Mouse (Mus musculus) CH12.LX (cell line): Measurements from ENCODE around the gene Gucy2c. TPM values are rescaled to one million over a fixed set of nuclear protein-coding genes. Genes with fewer than 3 reads are reported as not detected.
A peak's percentile ranks its signal among the peaks of the same experiment; 100 is the strongest.

Experiments
- DNase-seq: peaks from one replicate; pipeline ENCODE4 v3.0.0-alpha.2; 2013; ENCODE audit errors: extremely low read depth
- H3K27ac ChIP-seq: 2 replicates; pipeline ENCODE4 v1.5.1; 2012; ENCODE audit warnings: low read depth, mild to moderate bottlenecking, control low read depth, moderate library complexity; ENCODE audit not compliant: insufficient read depth
- H3K27me3 ChIP-seq: replicated peaks from 2 replicates; pipeline ENCODE3; 2012; ENCODE audit warnings: inconsistent platforms
- H3K36me3 ChIP-seq, 2 experiments: replicated peaks in 1 of 2; 2 replicates each; pipeline versions ENCODE3 to v1.6.1; 2012; ENCODE audit warnings: inconsistent platforms in 1 of 2, low read length in 1 of 2, mild to moderate bottlenecking in 1 of 2, mixed read lengths in 1 of 2, moderate library complexity in 1 of 2; ENCODE audit not compliant: control insufficient read depth in 1 of 2, insufficient read depth in 1 of 2
- H3K4me1 ChIP-seq, 2 experiments: 2 replicates each; pipeline ENCODE4 v1.6.1; 2012; ENCODE audit warnings: inconsistent platforms in 1 of 2, moderate library complexity in 1 of 2; ENCODE audit not compliant: insufficient read depth in 2 of 2, control insufficient read depth in 1 of 2
- H3K4me2 ChIP-seq: 2 replicates; pipeline ENCODE4 v1.6.1; 2012; ENCODE audit warnings: low read depth, mild to moderate bottlenecking, control low read depth; ENCODE audit not compliant: poor library complexity, insufficient read depth, severe bottlenecking
- H3K4me3 ChIP-seq, 3 experiments: fragments of 150-350 bp in 1 of 3; sonication (generic) in 1 of 3; replicated peaks in 1 of 3; 2 replicates each; pipeline versions ENCODE3 to v1.5.1; 2011 to 2012; ENCODE audit warnings: low read depth in 2 of 3, low read length in 2 of 3, mild to moderate bottlenecking in 2 of 3, moderate library complexity in 2 of 3, control low read depth in 1 of 3, improper control_type of control experiment in 1 of 3, inconsistent platforms in 1 of 3, mixed read lengths in 1 of 3; ENCODE audit not compliant: poor library complexity in 1 of 3
- H3K79me2 ChIP-seq: replicated peaks from 2 replicates; pipeline ENCODE4 v1.6.1; 2012; ENCODE audit warnings: mild to moderate bottlenecking, moderate library complexity; ENCODE audit not compliant: control insufficient read depth, poor library complexity, insufficient read depth, severe bottlenecking; ENCODE audit errors: extremely low read depth
- H3K9ac ChIP-seq: 2 replicates; pipeline ENCODE4 v1.6.1; 2012; ENCODE audit warnings: low read depth, mild to moderate bottlenecking, control low read depth, moderate library complexity; ENCODE audit not compliant: insufficient read depth
- H3K9me3 ChIP-seq: replicated peaks from 2 replicates; pipeline ENCODE3; 2012; ENCODE audit warnings: low read length, inconsistent platforms, mixed read lengths
- BHLHE40 ChIP-seq: IDR thresholded peaks from 2 replicates; pipeline ENCODE4 v1.6.1; 2011; ENCODE audit warnings: mild to moderate bottlenecking, low read depth, low read length, improper control_type of control experiment
- CHD1 ChIP-seq: IDR thresholded peaks from 2 replicates; pipeline ENCODE4 v1.6.1; 2012; ENCODE audit warnings: low read depth, low read length, improper control_type of control experiment, inconsistent platforms
- CHD2 ChIP-seq: IDR thresholded peaks from 2 replicates; pipeline ENCODE4 v1.6.1; 2011; ENCODE audit warnings: low read length, improper control_type of control experiment
- CTCF ChIP-seq, 2 experiments: IDR thresholded peaks in 1 of 2; conservative IDR thresholded peaks in 1 of 2; 2 replicates each; pipeline ENCODE4 v1.5.1; 2011 to 2012; ENCODE audit warnings: low read depth in 2 of 2, low read length in 2 of 2, improper control_type of control experiment in 1 of 2, inconsistent platforms in 1 of 2, mild to moderate bottlenecking in 1 of 2, moderate library complexity in 1 of 2
- E2F4 ChIP-seq: IDR thresholded peaks from 2 replicates; pipeline ENCODE4 v1.6.1; 2011; ENCODE audit warnings: low read depth, low read length, improper control_type of control experiment; ENCODE audit not compliant: insufficient replicate concordance
- ELF1 ChIP-seq: IDR thresholded peaks from 2 replicates; pipeline ENCODE4 v1.6.1; 2014; ENCODE audit warnings: low read depth, mild to moderate bottlenecking, inconsistent platforms, low read length, improper control_type of control experiment
- EP300 ChIP-seq: IDR thresholded peaks from 2 replicates; pipeline ENCODE4 v1.6.1; 2011; ENCODE audit warnings: low read length, improper control_type of control experiment
- ETS1 ChIP-seq: conservative IDR thresholded peaks from 2 replicates; pipeline ENCODE4 v1.6.1; 2012; ENCODE audit warnings: low read depth, mild to moderate bottlenecking, inconsistent platforms, low read length, improper control_type of control experiment, moderate library complexity
- GABPA ChIP-seq: IDR thresholded peaks from 2 replicates; pipeline ENCODE4 v1.6.1; 2012; ENCODE audit warnings: low read depth, low read length, improper control_type of control experiment, inconsistent platforms; ENCODE audit not compliant: insufficient replicate concordance
- JUN ChIP-seq: IDR thresholded peaks from 2 replicates; pipeline ENCODE4 v1.6.1; 2011; ENCODE audit warnings: low read depth, mild to moderate bottlenecking, low read length, improper control_type of control experiment, moderate library complexity; ENCODE audit not compliant: insufficient read depth
- KAT2A ChIP-seq: IDR thresholded peaks from 2 replicates; pipeline ENCODE4 v1.6.1; 2012; ENCODE audit warnings: low read length, improper control_type of control experiment, inconsistent platforms; ENCODE audit not compliant: insufficient replicate concordance
- MAFK ChIP-seq: IDR thresholded peaks from 2 replicates; pipeline ENCODE4 v1.6.1; 2011; ENCODE audit warnings: low read length, improper control_type of control experiment; ENCODE audit not compliant: insufficient replicate concordance
- MEF2A ChIP-seq: IDR thresholded peaks from 2 replicates; pipeline ENCODE4 v1.6.1; 2014; ENCODE audit warnings: low read depth, mild to moderate bottlenecking, inconsistent platforms, low read length, improper control_type of control experiment, borderline replicate concordance
- MXI1 ChIP-seq: IDR thresholded peaks from 2 replicates; pipeline ENCODE4 v1.6.1; 2011; ENCODE audit warnings: mild to moderate bottlenecking, low read depth, low read length, improper control_type of control experiment
- MYC ChIP-seq: IDR thresholded peaks from 2 replicates; pipeline ENCODE4 v1.6.1; 2011; ENCODE audit warnings: low read depth, mild to moderate bottlenecking, improper control_type of control experiment, low read length
- NELFE ChIP-seq: IDR thresholded peaks from 2 replicates; pipeline ENCODE4 v1.6.1; 2011; ENCODE audit warnings: low read depth, low read length, improper control_type of control experiment
- NRF1 ChIP-seq: IDR thresholded peaks from 2 replicates; pipeline ENCODE4 v1.6.1; 2014; ENCODE audit warnings: low read depth, mild to moderate bottlenecking, inconsistent platforms, low read length, improper control_type of control experiment, moderate library complexity
- PAX5 ChIP-seq: IDR thresholded peaks from 2 replicates; pipeline ENCODE4 v1.6.1; 2012; ENCODE audit warnings: low read length, inconsistent platforms, mixed read lengths
- POLR2AphosphoS2 ChIP-seq: IDR thresholded peaks from 2 replicates; pipeline ENCODE4 v1.6.1; 2011; ENCODE audit warnings: low read depth, low read length, improper control_type of control experiment
- RAD21 ChIP-seq: IDR thresholded peaks from 2 replicates; pipeline ENCODE4 v1.6.1; 2011; ENCODE audit warnings: low read depth, mild to moderate bottlenecking, low read length, improper control_type of control experiment, moderate library complexity
- RCOR1 ChIP-seq: conservative IDR thresholded peaks from 2 replicates; pipeline ENCODE4 v1.6.1; 2012; ENCODE audit warnings: low read depth, mild to moderate bottlenecking, inconsistent platforms, low read length, improper control_type of control experiment
- SIN3A ChIP-seq: IDR thresholded peaks from 2 replicates; pipeline ENCODE4 v1.6.1; 2012; ENCODE audit warnings: low read length, improper control_type of control experiment, inconsistent platforms
- SMC3 ChIP-seq: IDR thresholded peaks from 2 replicates; pipeline ENCODE4 v1.6.1; 2011; ENCODE audit warnings: low read depth, low read length, improper control_type of control experiment
- UBTF ChIP-seq: IDR thresholded peaks from 2 replicates; pipeline ENCODE4 v1.6.1; 2012; ENCODE audit warnings: low read depth, mild to moderate bottlenecking, inconsistent platforms, low read length, improper control_type of control experiment, moderate library complexity
- ZC3H11A ChIP-seq: IDR thresholded peaks from 2 replicates; pipeline ENCODE4 v1.6.1; 2012; ENCODE audit warnings: low read depth, mild to moderate bottlenecking, inconsistent platforms, low read length, improper control_type of control experiment
- ZKSCAN1 ChIP-seq: IDR thresholded peaks from 2 replicates; pipeline ENCODE4 v1.6.1; 2012; ENCODE audit warnings: low read depth, inconsistent platforms, low read length, improper control_type of control experiment, borderline replicate concordance
- ZMIZ1 ChIP-seq: IDR thresholded peaks from 2 replicates; pipeline ENCODE4 v1.6.1; 2012; ENCODE audit warnings: low read depth, mild to moderate bottlenecking, inconsistent platforms, low read length, improper control_type of control experiment
- dilution Hi-C: fragments of 300-500 bp; cut with MboI; formaldehyde crosslinking; loops from 2 replicates; pipeline ENCODE4 v1.14.3; 2020; ENCODE audit warnings: low sequenced_read_pairs; ENCODE audit not compliant: extremely low pct_unique_long_range_greater_than_20kb, extremely low pct_ligation_motif_present
- in situ Hi-C: fragments of 300-500 bp; cut with MboI; formaldehyde crosslinking; loops from 3 replicates; pipeline ENCODE4 v1.14.3; 2019; ENCODE audit warnings: low sequenced_read_pairs, low pct_ligation_motif_present, low pct_unique_long_range_greater_than_20kb, mixed read lengths
- polyA plus RNA-seq: library from polyadenylated mRNA; unstranded; fragments of >175 nt; gene quantifications from 2 replicates; pipeline ENCODE4 v1.2.1, GENCODE M21; 2012; ENCODE audit warnings: low read depth; ENCODE audit not compliant: insufficient read length
- total RNA-seq, 2 experiments: library from RNA; depleted of rRNA; stranded (reverse); fragments of 300-350 nt in 1 of 2; fragments of >200 nt in 1 of 2; gene quantifications; 2 replicates each; pipeline ENCODE4 v1.2.3; 2012 to 2014

The Gucy2c gene
- total and polyA plus RNA-seq, 3 experiments = 0.08 to 0.13 (median 0.10) TPM

- Histone ChIP-seq H3K9me3 (no peaks in the 10 kb centered on the region), H3K4me3 (no peak overlapping the region), H3K9ac (no peak overlapping the region), H3K4me1 (peaks cover 5 to 15% of the 10 kb centered on the region in 2 experiments; a peak in 3 of 4 replicates), H3K36me3 (no peaks in the 10 kb centered on the region), H3K27ac (no peak overlapping the region), H3K27me3 (no peaks in the 10 kb centered on the region)
- dilution Hi-C loops = no loop called here
- DNase-seq = no peak
- in situ Hi-C loops = loop anchor here (25.0 kb wide), 1 partner anchor 285 kb away; no protein-coding TSS in a partner anchor
- TF ChIP-seq ELF1 (no peak), JUN (no peak), KAT2A (no peak), ZC3H11A (no peak), PAX5 (no peak), ZMIZ1 (no peak), UBTF (no peak), MAFK (no peak), RAD21 (no peak), MXI1 (no peak)
- TF ChIP-seq, all 38 proteins: peak for 0
- Histone ChIP-seq H3K79me2 (no peaks in the 10 kb centered on the region), H3K4me2 (no peak overlapping the region)
Measured at GRCm38 (mm10) chr6:136722565-136722964, 59.0 kb downstream of the Gucy2c start.

- Histone ChIP-seq H3K4me3 (no peak overlapping the region), H3K9ac (no peak overlapping the region), H3K4me1 (peaks cover 7 to 20% of the 10 kb centered on the region in 2 experiments; a peak in 3 of 4 replicates), H3K9me3 (no peaks in the 10 kb centered on the region), H3K4me2 (no peak overlapping the region), H3K36me3 (no peaks in the 10 kb centered on the region), H3K27me3 (no peaks in the 10 kb centered on the region), H3K27ac (no peak overlapping the region), H3K79me2 (no peaks in the 10 kb centered on the region)
- dilution Hi-C loops = no loop called here
- DNase-seq = peak; percentile 54
- no peak for TF ChIP-seq NELFE
- TF ChIP-seq POLR2AphosphoS2 = no peak
- no peak for TF ChIP-seq UBTF
- no peak for TF ChIP-seq PAX5
- no peak for TF ChIP-seq KAT2A
- TF ChIP-seq ZC3H11A = peak; percentile 57
- TF ChIP-seq RAD21 = peak; percentile 70
- TF ChIP-seq CTCF (conservative IDR thresholded peaks at IDR 0.05 in 1 of 2, IDR thresholded peaks at IDR 0.05 in 1 of 2; ENCODE audit: low read depth in 2 of 2, low read length in 2 of 2) = peak; percentile 49 to 80
- no peak for TF ChIP-seq NRF1
- no peak for TF ChIP-seq RCOR1
- TF ChIP-seq JUN = no peak
- no peak for TF ChIP-seq GABPA
- no peak for TF ChIP-seq CHD2
- no peak for TF ChIP-seq SIN3A
- TF ChIP-seq MYC = no peak
- TF ChIP-seq ZMIZ1 = no peak
- TF ChIP-seq BHLHE40 = no peak
- TF ChIP-seq SMC3 = peak; percentile 88
- TF ChIP-seq MAFK = no peak
- TF ChIP-seq ZKSCAN1 = no peak
- TF ChIP-seq ETS1 = no peak
- no peak for TF ChIP-seq E2F4
- TF ChIP-seq CHD1 = no peak
- TF ChIP-seq EP300 = no peak
- TF ChIP-seq MEF2A = no peak
- in situ Hi-C loops = loop anchor here (25.0 kb wide), 1 partner anchor 285 kb away; no protein-coding TSS in a partner anchor
Measured at GRCm38 (mm10) chr6:136721925-136722324, 59.6 kb downstream of the Gucy2c start.
